Mouse (Mus musculus) CH12.LX (cell line): ENCODE results near the gene Sim1. TPM values are rescaled to one million over a fixed set of nuclear protein-coding genes. Genes with fewer than 3 reads are reported as not detected.
A peak's percentile ranks its signal among the peaks of the same experiment; 100 is the strongest.

Experiments
- DNase-seq: peaks from one replicate; pipeline ENCODE4 v3.0.0-alpha.2; 2013; ENCODE audit errors: extremely low read depth
- H3K27ac ChIP-seq: 2 replicates; pipeline ENCODE4 v1.5.1; 2012; ENCODE audit warnings: low read depth, mild to moderate bottlenecking, control low read depth, moderate library complexity; ENCODE audit not compliant: insufficient read depth
- H3K27me3 ChIP-seq: replicated peaks from 2 replicates; pipeline ENCODE3; 2012; ENCODE audit warnings: inconsistent platforms
- H3K36me3 ChIP-seq, 2 experiments: replicated peaks in 1 of 2; 2 replicates each; pipeline versions ENCODE3 to v1.6.1; 2012; ENCODE audit warnings: inconsistent platforms in 1 of 2, low read length in 1 of 2, mild to moderate bottlenecking in 1 of 2, mixed read lengths in 1 of 2, moderate library complexity in 1 of 2; ENCODE audit not compliant: control insufficient read depth in 1 of 2, insufficient read depth in 1 of 2
- H3K4me1 ChIP-seq, 2 experiments: 2 replicates each; pipeline ENCODE4 v1.6.1; 2012; ENCODE audit warnings: inconsistent platforms in 1 of 2, moderate library complexity in 1 of 2; ENCODE audit not compliant: insufficient read depth in 2 of 2, control insufficient read depth in 1 of 2
- H3K4me2 ChIP-seq: 2 replicates; pipeline ENCODE4 v1.6.1; 2012; ENCODE audit warnings: low read depth, mild to moderate bottlenecking, control low read depth; ENCODE audit not compliant: poor library complexity, insufficient read depth, severe bottlenecking
- H3K4me3 ChIP-seq, 3 experiments: fragments of 150-350 bp in 1 of 3; sonication (generic) in 1 of 3; replicated peaks in 1 of 3; 2 replicates each; pipeline versions ENCODE3 to v1.5.1; 2011 to 2012; ENCODE audit warnings: low read depth in 2 of 3, low read length in 2 of 3, mild to moderate bottlenecking in 2 of 3, moderate library complexity in 2 of 3, control low read depth in 1 of 3, improper control_type of control experiment in 1 of 3, inconsistent platforms in 1 of 3, mixed read lengths in 1 of 3; ENCODE audit not compliant: poor library complexity in 1 of 3
- H3K79me2 ChIP-seq: replicated peaks from 2 replicates; pipeline ENCODE4 v1.6.1; 2012; ENCODE audit warnings: mild to moderate bottlenecking, moderate library complexity; ENCODE audit not compliant: control insufficient read depth, poor library complexity, insufficient read depth, severe bottlenecking; ENCODE audit errors: extremely low read depth
- H3K9ac ChIP-seq: 2 replicates; pipeline ENCODE4 v1.6.1; 2012; ENCODE audit warnings: low read depth, mild to moderate bottlenecking, control low read depth, moderate library complexity; ENCODE audit not compliant: insufficient read depth
- H3K9me3 ChIP-seq: replicated peaks from 2 replicates; pipeline ENCODE3; 2012; ENCODE audit warnings: low read length, inconsistent platforms, mixed read lengths
- BHLHE40 ChIP-seq: IDR thresholded peaks from 2 replicates; pipeline ENCODE4 v1.6.1; 2011; ENCODE audit warnings: mild to moderate bottlenecking, low read depth, low read length, improper control_type of control experiment
- CHD1 ChIP-seq: IDR thresholded peaks from 2 replicates; pipeline ENCODE4 v1.6.1; 2012; ENCODE audit warnings: low read depth, low read length, improper control_type of control experiment, inconsistent platforms
- CHD2 ChIP-seq: IDR thresholded peaks from 2 replicates; pipeline ENCODE4 v1.6.1; 2011; ENCODE audit warnings: low read length, improper control_type of control experiment
- CTCF ChIP-seq, 2 experiments: IDR thresholded peaks in 1 of 2; conservative IDR thresholded peaks in 1 of 2; 2 replicates each; pipeline ENCODE4 v1.5.1; 2011 to 2012; ENCODE audit warnings: low read depth in 2 of 2, low read length in 2 of 2, improper control_type of control experiment in 1 of 2, inconsistent platforms in 1 of 2, mild to moderate bottlenecking in 1 of 2, moderate library complexity in 1 of 2
- ELF1 ChIP-seq: IDR thresholded peaks from 2 replicates; pipeline ENCODE4 v1.6.1; 2014; ENCODE audit warnings: low read depth, mild to moderate bottlenecking, inconsistent platforms, low read length, improper control_type of control experiment
- EP300 ChIP-seq: IDR thresholded peaks from 2 replicates; pipeline ENCODE4 v1.6.1; 2011; ENCODE audit warnings: low read length, improper control_type of control experiment
- ETS1 ChIP-seq: conservative IDR thresholded peaks from 2 replicates; pipeline ENCODE4 v1.6.1; 2012; ENCODE audit warnings: low read depth, mild to moderate bottlenecking, inconsistent platforms, low read length, improper control_type of control experiment, moderate library complexity
- GABPA ChIP-seq: IDR thresholded peaks from 2 replicates; pipeline ENCODE4 v1.6.1; 2012; ENCODE audit warnings: low read depth, low read length, improper control_type of control experiment, inconsistent platforms; ENCODE audit not compliant: insufficient replicate concordance
- HCFC1 ChIP-seq: IDR thresholded peaks from 2 replicates; pipeline ENCODE4 v1.6.1; 2012; ENCODE audit warnings: low read depth, mild to moderate bottlenecking, inconsistent platforms, low read length, improper control_type of control experiment
- JUN ChIP-seq: IDR thresholded peaks from 2 replicates; pipeline ENCODE4 v1.6.1; 2011; ENCODE audit warnings: low read depth, mild to moderate bottlenecking, low read length, improper control_type of control experiment, moderate library complexity; ENCODE audit not compliant: insufficient read depth
- MAFK ChIP-seq: IDR thresholded peaks from 2 replicates; pipeline ENCODE4 v1.6.1; 2011; ENCODE audit warnings: low read length, improper control_type of control experiment; ENCODE audit not compliant: insufficient replicate concordance
- MAX ChIP-seq: IDR thresholded peaks from 2 replicates; pipeline ENCODE4 v1.6.1; 2011; ENCODE audit warnings: low read length, improper control_type of control experiment
- MAZ ChIP-seq: IDR thresholded peaks from 2 replicates; pipeline ENCODE4 v1.6.1; 2012; ENCODE audit warnings: low read depth, mild to moderate bottlenecking, inconsistent platforms, low read length, improper control_type of control experiment, moderate library complexity
- MEF2A ChIP-seq: IDR thresholded peaks from 2 replicates; pipeline ENCODE4 v1.6.1; 2014; ENCODE audit warnings: low read depth, mild to moderate bottlenecking, inconsistent platforms, low read length, improper control_type of control experiment, borderline replicate concordance
- MXI1 ChIP-seq: IDR thresholded peaks from 2 replicates; pipeline ENCODE4 v1.6.1; 2011; ENCODE audit warnings: mild to moderate bottlenecking, low read depth, low read length, improper control_type of control experiment
- MYC ChIP-seq: IDR thresholded peaks from 2 replicates; pipeline ENCODE4 v1.6.1; 2011; ENCODE audit warnings: low read depth, mild to moderate bottlenecking, improper control_type of control experiment, low read length
- NELFE ChIP-seq: IDR thresholded peaks from 2 replicates; pipeline ENCODE4 v1.6.1; 2011; ENCODE audit warnings: low read depth, low read length, improper control_type of control experiment
- NRF1 ChIP-seq: IDR thresholded peaks from 2 replicates; pipeline ENCODE4 v1.6.1; 2014; ENCODE audit warnings: low read depth, mild to moderate bottlenecking, inconsistent platforms, low read length, improper control_type of control experiment, moderate library complexity
- PAX5 ChIP-seq: IDR thresholded peaks from 2 replicates; pipeline ENCODE4 v1.6.1; 2012; ENCODE audit warnings: low read length, inconsistent platforms, mixed read lengths
- POLR2AphosphoS2 ChIP-seq: IDR thresholded peaks from 2 replicates; pipeline ENCODE4 v1.6.1; 2011; ENCODE audit warnings: low read depth, low read length, improper control_type of control experiment
- RAD21 ChIP-seq: IDR thresholded peaks from 2 replicates; pipeline ENCODE4 v1.6.1; 2011; ENCODE audit warnings: low read depth, mild to moderate bottlenecking, low read length, improper control_type of control experiment, moderate library complexity
- RCOR1 ChIP-seq: conservative IDR thresholded peaks from 2 replicates; pipeline ENCODE4 v1.6.1; 2012; ENCODE audit warnings: low read depth, mild to moderate bottlenecking, inconsistent platforms, low read length, improper control_type of control experiment
- SMC3 ChIP-seq: IDR thresholded peaks from 2 replicates; pipeline ENCODE4 v1.6.1; 2011; ENCODE audit warnings: low read depth, low read length, improper control_type of control experiment
- TBP ChIP-seq: conservative IDR thresholded peaks from 2 replicates; pipeline ENCODE4 v1.6.1; 2011; ENCODE audit warnings: low read depth, low read length, improper control_type of control experiment
- TCF12 ChIP-seq: IDR thresholded peaks from 2 replicates; pipeline ENCODE4 v1.6.1; 2014; ENCODE audit warnings: low read depth, mild to moderate bottlenecking, inconsistent platforms, low read length, improper control_type of control experiment
- USF1 ChIP-seq: IDR thresholded peaks from 2 replicates; pipeline ENCODE4 v1.6.1; 2014; ENCODE audit warnings: low read depth, mild to moderate bottlenecking, inconsistent platforms, low read length, improper control_type of control experiment
- USF2 ChIP-seq: conservative IDR thresholded peaks from 2 replicates; pipeline ENCODE4 v1.6.1; 2011; ENCODE audit warnings: low read depth, low read length, improper control_type of control experiment
- ZC3H11A ChIP-seq: IDR thresholded peaks from 2 replicates; pipeline ENCODE4 v1.6.1; 2012; ENCODE audit warnings: low read depth, mild to moderate bottlenecking, inconsistent platforms, low read length, improper control_type of control experiment
- ZKSCAN1 ChIP-seq: IDR thresholded peaks from 2 replicates; pipeline ENCODE4 v1.6.1; 2012; ENCODE audit warnings: low read depth, inconsistent platforms, low read length, improper control_type of control experiment, borderline replicate concordance
- ZMIZ1 ChIP-seq: IDR thresholded peaks from 2 replicates; pipeline ENCODE4 v1.6.1; 2012; ENCODE audit warnings: low read depth, mild to moderate bottlenecking, inconsistent platforms, low read length, improper control_type of control experiment
- ZNF384 ChIP-seq: IDR thresholded peaks from 2 replicates; pipeline ENCODE4 v1.6.1; 2012; ENCODE audit warnings: low read depth, low read length, improper control_type of control experiment, inconsistent platforms
- dilution Hi-C: fragments of 300-500 bp; cut with MboI; formaldehyde crosslinking; loops from 2 replicates; pipeline ENCODE4 v1.14.3; 2020; ENCODE audit warnings: low sequenced_read_pairs; ENCODE audit not compliant: extremely low pct_unique_long_range_greater_than_20kb, extremely low pct_ligation_motif_present
- in situ Hi-C: fragments of 300-500 bp; cut with MboI; formaldehyde crosslinking; loops from 3 replicates; pipeline ENCODE4 v1.14.3; 2019; ENCODE audit warnings: low sequenced_read_pairs, low pct_ligation_motif_present, low pct_unique_long_range_greater_than_20kb, mixed read lengths
- polyA plus RNA-seq: library from polyadenylated mRNA; unstranded; fragments of >175 nt; gene quantifications from 2 replicates; pipeline ENCODE4 v1.2.1, GENCODE M21; 2012; ENCODE audit warnings: low read depth; ENCODE audit not compliant: insufficient read length
- total RNA-seq, 2 experiments: library from RNA; depleted of rRNA; stranded (reverse); fragments of 300-350 nt in 1 of 2; fragments of >200 nt in 1 of 2; gene quantifications; 2 replicates each; pipeline ENCODE4 v1.2.3; 2012 to 2014

Gene Sim1
- total RNA-seq (2012; rRNA removed): 0.04 TPM in 2 replicates
- total RNA-seq (2014; rRNA removed): 0.07 TPM in 1 of 2 replicates, not detected in the other
- polyA plus RNA-seq: 0.03 and 0.05 TPM in 2 replicates

- H3K27me3 ChIP-seq: no peaks in the 10 kb centered on the region
- H3K27ac ChIP-seq: no peak within 1 kb of the TSS
- no peak within 1 kb of the TSS for H3K4me2 ChIP-seq
- no peak within 1 kb of the TSS for H3K4me3 ChIP-seq
- no peaks in the 10 kb centered on the region for H3K36me3 ChIP-seq
- no peaks in the 10 kb centered on the region for H3K79me2 ChIP-seq
- H3K4me1 ChIP-seq: no peaks in the 10 kb centered on the region
- peaks cover 8% of the 10 kb centered on the region for H3K9me3 ChIP-seq
- dilution Hi-C loops (no loop called here), in situ Hi-C loops (loop anchor here (25.0 kb wide), 2 partner anchors 393 to 518 kb away; no protein-coding TSS in a partner anchor)
- DNase-seq: no peak
- no peak within 1 kb of the TSS for H3K9ac ChIP-seq
- no peak for TF ChIP-seq USF2
- TF ChIP-seq, all 38 proteins: peak for 0
These were observed at the start of gene Sim1 for GRCm38 (mm10) chr10:50894170-50894991. TSS of gene Sim1 (plus strand) at chr10:50894754.

- in situ Hi-C loops: no loop called here
- H3K4me2 ChIP-seq: peak overlapping the region; percentile 84
- dilution Hi-C loops: no loop called here
- no peak overlapping the region for H3K4me3 ChIP-seq
- H3K27me3 ChIP-seq: no peaks in the 10 kb centered on the region
- H3K36me3 ChIP-seq: no peaks in the 10 kb centered on the region
- DNase-seq: peak; percentile 51
- H3K79me2 ChIP-seq: no peaks in the 10 kb centered on the region
- H3K27ac ChIP-seq: no peak overlapping the region
- H3K9ac ChIP-seq: no peak overlapping the region
- peaks cover 0 to 33% of the 10 kb centered on the region in 2 experiments; a peak in 2 of 4 replicates for H3K4me1 ChIP-seq
- no peaks in the 10 kb centered on the region for H3K9me3 ChIP-seq
- TF ChIP-seq RCOR1 (no peak), PAX5 (no peak), USF1 (no peak), CTCF (conservative IDR thresholded peaks at IDR 0.05 in 1 of 2, IDR thresholded peaks at IDR 0.05 in 1 of 2; ENCODE audit: low read depth in 2 of 2, low read length in 2 of 2) (no peak), NRF1 (no peak), TCF12 (0 out of 2 replicates have a peak, but pooled peaks have one; percentile 28), RAD21 (no peak; the same call in none of the 2 replicates), ETS1 (peak; percentile 54), HCFC1 (no peak), MEF2A (peak; percentile 59; the same call in 1 of the 2 replicates), CHD2 (no peak), MAX (no peak), MXI1 (no peak), ZMIZ1 (no peak), ZKSCAN1 (no peak), BHLHE40 (no peak; the same call in 1 of the 2 replicates), GABPA (no peak), ZC3H11A (no peak), TBP (no peak), MAFK (0 out of 2 replicates have a peak, but pooled peaks have one; percentile 37), ZNF384 (no peak), MAZ (no peak), MYC (no peak), CHD1 (no peak), EP300 (peak; percentile 74), POLR2AphosphoS2 (no peak), ELF1 (no peak), NELFE (no peak), SMC3 (no peak), JUN (no peak)
These were observed 26.4 kb upstream of the Sim1 start for GRCm38 (mm10) chr10:50868202-50868601.
